Mouse (Mus musculus) bone marrow, adult 2 months (tissue): ENCODE measurements around the gene Map7. TPM values are rescaled to one million over a fixed set of nuclear protein-coding genes. Genes with fewer than 3 reads are reported as not detected.

Source experiments
- H3K27ac ChIP-seq: fragments of 200-500 bp; 2 replicates; pipeline ENCODE4 v1.5.1; 2012; ENCODE audit warnings: low read depth, mild to moderate bottlenecking, control low read depth, inconsistent platforms, low read length; ENCODE audit not compliant: control insufficient read depth, poor library complexity, insufficient read depth
- H3K4me1 ChIP-seq: fragments of 200-500 bp; 2 replicates; pipeline ENCODE4 v1.6.1; 2011; ENCODE audit warnings: low read length; ENCODE audit not compliant: control insufficient read depth, insufficient read depth
- H3K4me3 ChIP-seq: fragments of 200-500 bp; replicated peaks from 2 replicates; pipeline ENCODE3; 2011; ENCODE audit warnings: mild to moderate bottlenecking, low read depth, low read length, control low read depth; ENCODE audit not compliant: control insufficient read depth
- CTCF ChIP-seq: fragments of 200-500 bp; IDR thresholded peaks from 2 replicates; pipeline ENCODE4 v1.5.1; 2011; ENCODE audit warnings: low read length, control low read depth; ENCODE audit not compliant: control insufficient read depth, insufficient read depth
- POLR2A ChIP-seq: fragments of 200-500 bp; IDR thresholded peaks from 2 replicates; pipeline ENCODE4 v1.6.1; 2011; ENCODE audit warnings: low read depth, mild to moderate bottlenecking, control low read depth, low read length, borderline replicate concordance; ENCODE audit not compliant: control insufficient read depth
- WGBS: fragments of 180-500 bp; shearing (Covaris S2); methylation state at CpG from one replicate; pipeline ENCODE4 v1.1.7; 2018; 5-methylcytosine and 5-hydroxymethylcytosine counted together
- polyA plus RNA-seq: library from polyadenylated mRNA; stranded (reverse); fragments of >200 nt; gene quantifications from 2 replicates; pipeline ENCODE4 v1.2.4, GENCODE M21; 2011; ENCODE audit warnings: low replicate concordance; ENCODE audit not compliant: missing spikeins, insufficient read depth, insufficient read length

The Map7 gene
- polyA plus RNA-seq, 1 experiment = 17.3 TPM

DNA sequence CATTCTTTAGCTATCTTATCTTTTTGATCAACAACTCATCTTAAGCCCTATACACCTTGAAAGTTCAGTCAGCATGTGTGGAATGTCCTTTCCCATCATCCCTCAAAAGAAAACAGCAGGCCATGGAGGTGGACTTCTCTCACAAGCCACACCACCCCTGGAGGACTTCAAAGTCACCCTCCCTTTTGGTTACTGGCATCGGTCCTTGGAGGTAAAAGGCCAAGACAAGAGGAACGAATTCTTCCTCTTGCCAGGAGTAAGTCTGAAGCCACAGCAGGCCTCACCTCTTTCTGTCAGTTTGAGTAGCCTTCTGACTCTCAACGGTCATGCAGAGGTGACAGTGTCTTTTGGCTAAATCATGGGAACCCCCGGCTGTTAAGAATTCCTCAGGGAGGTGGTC, 36.1 kb downstream of the Map7 start:
- WGBS = 41% methylated on average over 4 of the region's 4 CpGs
- no peaks in the 10 kb centered on the region for H3K4me1 ChIP-seq
- H3K27ac ChIP-seq = no peak overlapping the region
- no peak overlapping the region for H3K4me3 ChIP-seq
- TF ChIP-seq POLR2A (no peak), CTCF (no peak)

DNA sequence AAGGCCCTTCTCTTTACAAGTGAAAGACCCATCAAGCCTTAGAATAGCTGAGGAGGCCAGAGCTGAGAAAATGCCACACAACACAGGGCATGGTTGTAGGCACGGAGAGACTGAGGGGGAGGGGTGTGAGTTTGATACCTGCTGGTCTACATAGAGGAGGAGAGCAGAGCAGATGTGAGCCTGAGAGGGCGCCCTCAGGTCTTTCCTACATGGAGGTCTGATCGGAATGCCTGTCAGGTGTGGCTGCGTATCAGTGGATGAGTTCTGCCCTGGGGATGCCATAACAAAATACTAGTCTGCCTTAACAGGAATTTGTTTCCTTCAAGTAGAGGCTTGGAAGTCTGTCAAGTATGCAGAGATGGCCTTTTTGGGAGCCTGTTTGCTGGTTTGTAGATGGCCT, 37.0 kb downstream of the Map7 start:
- no peak for TF ChIP-seq CTCF
- TF ChIP-seq POLR2A = no peak
- Histone ChIP-seq H3K4me3 (no peak overlapping the region), H3K27ac (no peak overlapping the region), H3K4me1 (no peaks in the 10 kb centered on the region)
- 90% methylated on average over 4 of the region's 4 CpGs for WGBS

DNA sequence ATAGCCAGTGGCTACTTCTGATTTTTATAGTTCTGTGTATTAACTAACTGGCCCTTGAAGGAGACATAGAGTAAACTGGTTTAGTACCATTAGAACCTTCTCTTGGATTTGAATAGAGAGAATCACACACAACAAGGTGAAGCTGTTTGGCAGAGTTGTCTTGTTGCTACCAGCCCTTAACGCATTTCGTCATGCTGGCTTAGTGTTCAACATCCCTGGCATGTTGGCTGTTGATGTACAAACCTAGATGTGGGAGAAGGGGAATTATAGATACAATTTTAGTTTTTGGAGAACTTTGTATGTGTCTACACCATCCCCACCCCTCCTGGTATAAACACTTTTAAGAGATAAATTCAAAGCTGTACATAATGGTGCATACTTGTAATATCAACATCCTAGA, 37.5 kb downstream of the Map7 start:
- WGBS = 91% methylated on average over 2 of the region's 2 CpGs
- H3K27ac ChIP-seq = no peak overlapping the region
- TF ChIP-seq CTCF = no peak
- no peak for TF ChIP-seq POLR2A
- H3K4me3 ChIP-seq = no peak overlapping the region
- no peaks in the 10 kb centered on the region for H3K4me1 ChIP-seq

DNA sequence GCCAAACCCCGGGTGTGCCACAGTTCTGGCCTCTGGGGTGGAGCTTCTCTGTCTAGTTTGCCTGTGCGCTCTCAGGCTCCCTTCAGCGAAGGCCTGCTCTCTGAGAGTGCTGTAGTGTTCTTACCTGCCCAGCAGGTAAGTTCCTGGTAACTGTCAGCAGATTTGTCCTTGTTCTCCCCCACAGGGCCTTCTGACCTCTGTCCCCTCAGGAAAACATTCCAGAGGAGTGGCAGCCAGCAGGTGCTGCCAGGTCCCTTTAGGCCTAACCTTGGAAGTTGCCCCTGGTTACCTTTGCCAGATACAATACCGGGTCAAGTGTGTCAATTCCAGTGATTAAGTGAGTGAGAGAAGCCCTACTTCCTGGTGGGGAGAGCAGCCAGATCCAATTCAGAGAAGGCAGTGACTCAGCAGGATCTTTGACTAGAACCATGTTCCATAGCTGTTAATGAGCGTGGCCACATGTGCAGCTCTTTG, 38.6 kb downstream of the Map7 start:
- Histone ChIP-seq H3K4me3 (no peak overlapping the region), H3K4me1 (no peaks in the 10 kb centered on the region), H3K27ac (no peak overlapping the region)
- 63% methylated on average over 5 of the region's 5 CpGs for WGBS
- no peak for TF ChIP-seq CTCF

DNA sequence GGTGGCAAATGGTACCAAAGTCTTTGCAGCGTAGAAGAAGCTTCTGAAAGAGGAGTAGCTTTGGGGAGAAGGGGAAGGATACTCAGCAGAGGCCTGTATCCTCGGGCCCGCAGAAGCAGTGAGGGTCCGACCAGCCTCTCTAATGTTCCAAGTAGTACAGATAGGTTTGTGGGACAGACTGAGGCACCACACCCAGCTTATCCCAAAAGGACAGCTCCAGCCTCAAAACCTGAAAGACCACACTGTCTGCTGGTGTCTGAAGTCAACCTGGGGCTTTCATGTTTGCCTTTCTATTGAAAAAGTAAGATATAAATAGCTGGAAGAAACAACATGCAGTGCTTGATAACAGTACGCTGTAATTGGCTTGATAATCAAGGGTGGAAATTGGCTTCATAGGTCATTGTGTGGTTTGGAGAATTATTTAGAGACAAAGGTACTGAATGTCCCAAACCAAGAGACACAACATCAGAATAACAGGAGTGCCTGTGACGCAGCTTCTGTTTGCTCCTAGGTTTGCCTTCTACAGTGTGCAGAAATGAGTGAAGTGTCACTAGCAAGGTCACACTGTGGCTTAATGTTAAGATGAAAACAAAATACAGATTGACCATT, 42.0 kb downstream of the Map7 start:
- Histone ChIP-seq H3K27ac (no peak overlapping the region), H3K4me3 (no peak overlapping the region), H3K4me1 (no peaks in the 10 kb centered on the region)
- TF ChIP-seq CTCF (no peak), POLR2A (no peak)
- WGBS = 65% methylated on average over 6 of the region's 6 CpGs

DNA sequence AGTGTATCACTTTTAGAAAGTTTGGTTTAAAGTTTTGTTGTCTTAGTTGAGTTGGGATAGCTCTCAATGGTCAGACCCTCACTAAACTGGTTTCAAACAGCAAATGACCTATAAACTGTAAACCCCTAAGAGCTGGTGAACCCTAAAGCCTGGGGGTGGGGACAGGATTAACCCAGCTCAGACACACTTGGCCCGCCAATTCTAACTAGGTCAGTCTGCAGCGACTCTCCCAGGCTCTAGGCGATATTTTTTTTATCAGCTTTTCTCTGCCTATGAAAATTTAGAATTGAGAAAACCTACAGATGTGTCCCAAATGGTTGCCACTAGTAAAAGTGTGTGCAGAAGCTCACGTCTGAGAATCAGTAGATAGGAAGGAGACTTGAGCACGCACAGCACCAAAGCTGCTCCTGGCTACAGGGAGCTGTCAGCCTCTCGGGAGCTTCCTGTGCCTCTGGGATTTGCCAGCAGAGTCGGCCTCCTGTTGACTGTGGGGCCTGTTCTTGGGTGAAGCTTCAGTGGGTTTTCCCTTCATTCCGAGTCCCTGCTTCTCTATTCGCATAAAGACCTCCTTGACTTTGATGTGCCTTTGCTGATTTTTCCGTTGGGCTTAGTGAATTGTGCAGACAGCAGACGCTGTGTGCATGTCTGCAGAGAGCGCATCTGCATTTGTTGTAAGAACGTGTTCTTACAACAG, 46.7 kb downstream of the Map7 start:
- Histone ChIP-seq H3K27ac (no peak overlapping the region), H3K4me3 (no peak overlapping the region), H3K4me1 (no peaks in the 10 kb centered on the region; the same call in 1 of the 2 replicates)
- 86% methylated on average over 13 of the region's 13 CpGs for WGBS
- no peak for TF ChIP-seq POLR2A
- TF ChIP-seq CTCF = no peak

DNA sequence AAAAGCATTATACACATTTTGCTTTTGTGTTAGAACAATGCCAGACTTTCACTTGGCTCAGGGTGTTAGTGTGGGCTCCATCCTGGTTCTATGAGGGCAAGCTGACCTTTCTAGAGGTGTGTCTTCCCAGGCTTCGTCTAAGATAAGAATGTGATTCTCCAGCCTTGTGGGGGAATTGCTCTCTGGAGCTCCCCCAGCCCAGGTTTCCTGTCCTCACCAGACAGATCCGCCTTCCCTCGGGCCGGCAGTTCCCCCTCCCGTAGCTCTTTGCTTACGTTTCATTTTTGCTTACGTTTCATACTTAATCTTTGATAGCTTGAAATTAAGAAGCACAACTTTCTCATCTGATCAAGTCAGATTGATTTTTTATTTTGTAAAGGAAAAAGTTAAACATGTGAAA, 48.8 kb downstream of the Map7 start:
- WGBS = 3% methylated on average over 7 of the region's 7 CpGs
- H3K27ac ChIP-seq = no peak overlapping the region
- no peak overlapping the region for H3K4me3 ChIP-seq
- TF ChIP-seq POLR2A (no peak), CTCF (no peak)
- no peaks in the 10 kb centered on the region; the same call in 1 of the 2 replicates for H3K4me1 ChIP-seq

DNA sequence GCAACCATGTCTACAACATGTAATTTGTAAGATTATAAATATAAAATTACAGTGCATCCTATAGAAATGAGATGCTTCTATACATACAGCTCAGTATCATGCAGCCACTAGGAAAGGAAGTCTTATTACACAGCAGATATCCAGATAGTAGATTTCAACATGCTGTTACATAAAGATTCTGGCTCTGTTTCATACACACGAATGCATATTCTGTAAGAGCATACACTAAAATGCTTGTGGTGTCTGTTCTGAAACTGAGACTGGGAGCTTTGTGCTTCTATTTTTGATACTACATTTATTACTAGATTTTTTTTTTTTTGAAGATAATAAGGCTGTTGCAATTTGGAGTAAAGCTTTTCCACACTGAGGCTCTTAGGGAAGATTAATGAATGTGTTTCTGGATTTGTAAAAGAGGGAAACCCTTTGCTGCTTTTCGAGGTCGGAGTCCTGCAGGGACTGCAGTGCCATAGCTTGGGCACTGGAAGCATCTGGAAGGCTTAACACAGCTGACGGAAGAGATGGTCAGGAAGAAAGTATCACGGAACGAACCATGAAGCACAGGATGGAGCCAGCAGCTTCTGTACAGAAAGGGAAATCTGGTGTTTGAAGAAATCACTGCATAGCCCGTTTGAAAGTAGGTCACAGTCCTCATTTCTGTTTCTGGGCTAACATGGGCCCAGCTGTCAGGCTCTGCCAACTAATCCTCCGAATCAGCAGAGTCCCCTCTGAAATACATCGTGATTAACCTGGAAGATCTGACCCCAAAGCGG, 50.9 kb downstream of the Map7 start:
- H3K4me1 ChIP-seq = no peaks in the 10 kb centered on the region; the same call in 1 of the 2 replicates
- TF ChIP-seq POLR2A = no peak
- no peak for TF ChIP-seq CTCF
- no peak overlapping the region for H3K27ac ChIP-seq
- no peak overlapping the region for H3K4me3 ChIP-seq
- 55% methylated on average over 10 of the region's 10 CpGs for WGBS
